Mouse (Mus musculus): ENCODE measurements at regions not wholly inside any gene's neighbourhood (a gene's known extent, or its start where the extent isn't known, plus 50 kb on each side); places are given as distances from the start of the nearest gene placed in this dataset.

DNA sequence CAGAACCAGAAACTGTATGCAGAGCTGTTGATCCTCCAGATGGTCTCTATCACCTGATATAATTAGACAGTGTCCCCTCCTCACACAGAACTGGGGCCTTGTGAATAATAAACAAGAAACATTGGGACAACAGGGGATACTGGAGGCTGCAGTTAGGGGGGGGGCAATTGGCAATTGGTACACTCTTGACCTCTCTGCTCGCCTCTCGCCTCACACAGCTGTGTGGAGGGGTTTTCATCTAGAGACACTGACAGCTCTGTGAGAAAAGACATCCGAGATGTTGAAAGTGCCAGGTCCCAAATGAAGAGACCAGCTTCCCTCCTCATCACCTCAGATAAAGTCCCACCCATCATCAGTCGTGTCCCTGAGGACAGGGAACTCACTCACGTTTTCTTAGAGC is 277.7 kb upstream of the Xylt1 start:
- DNase-seq (ENCODE audit: low spot score in 2 of 2): no peak

DNA sequence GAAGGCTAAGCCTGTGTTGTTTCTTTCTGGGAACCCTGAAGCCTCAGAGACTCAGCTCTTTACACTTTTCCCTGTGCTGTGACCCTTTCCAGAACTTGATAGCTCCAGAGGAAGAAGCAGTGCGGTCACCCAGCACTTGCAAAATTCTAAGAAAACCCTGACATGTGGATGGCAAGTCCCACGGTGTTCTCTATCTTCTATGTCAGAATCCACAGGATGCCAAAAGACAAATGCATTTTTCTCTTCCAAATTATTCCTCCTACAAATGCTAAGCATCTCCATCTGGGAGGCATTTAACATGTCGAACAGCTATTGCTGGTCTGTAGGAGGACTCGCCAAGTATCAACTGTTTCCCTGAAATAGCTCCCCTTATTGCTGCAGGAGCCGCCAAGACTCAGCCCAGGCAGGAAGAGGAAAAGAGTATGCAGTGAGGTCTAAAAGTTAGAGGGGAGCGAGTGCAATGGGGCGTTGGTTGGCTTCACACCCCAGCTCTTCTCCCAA is 274.0 kb upstream of the Xylt1 start:
- peak; percentile 35 to 87 for DNase-seq (ENCODE audit: low spot score in 2 of 2)

DNA sequence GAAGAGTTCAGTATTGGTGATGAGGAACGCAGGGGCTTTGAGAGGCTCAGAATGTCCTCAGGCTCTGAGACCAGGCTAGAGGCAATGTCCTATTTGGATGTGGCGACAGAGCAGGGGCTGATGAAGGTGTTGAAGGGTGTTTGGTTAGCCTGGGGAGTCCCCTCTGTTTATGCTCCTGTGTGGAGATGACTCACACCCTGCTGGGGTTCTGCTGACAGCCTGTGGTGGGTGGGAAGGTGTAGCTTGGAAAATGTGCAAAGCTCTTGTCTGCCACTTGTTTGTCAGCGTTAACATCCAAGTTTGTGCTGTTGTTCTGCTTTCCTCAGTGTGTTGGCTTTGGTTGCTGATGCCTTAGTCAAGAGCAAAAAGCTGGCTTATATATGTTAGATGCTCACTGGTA is 272.4 kb upstream of the Xylt1 start:
- peak in 1 of 2 experiments; percentile 87 for DNase-seq (ENCODE audit: low spot score in 2 of 2)

DNA sequence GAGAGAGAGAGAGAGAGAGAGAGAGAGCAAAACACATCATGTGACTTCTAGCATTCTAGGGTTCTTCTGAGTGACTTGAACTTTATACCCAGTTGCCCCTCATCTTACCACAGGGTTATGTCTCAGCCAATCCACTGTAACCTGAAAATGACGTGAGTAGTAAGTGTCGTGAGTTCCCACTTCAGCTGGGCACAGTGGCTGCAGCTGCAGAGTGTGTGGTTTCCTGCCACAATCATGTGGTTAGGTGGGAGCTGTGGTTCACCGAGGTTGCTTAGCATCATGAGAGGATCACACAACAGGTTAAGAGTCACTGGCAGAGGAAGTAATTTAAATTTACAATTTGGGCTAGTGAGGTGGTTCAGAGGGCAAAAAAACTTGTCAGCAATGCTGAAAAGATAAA is 253.1 kb upstream of the Xylt1 start:
- no peak for DNase-seq (ENCODE audit: low spot score in 2 of 2)

DNA sequence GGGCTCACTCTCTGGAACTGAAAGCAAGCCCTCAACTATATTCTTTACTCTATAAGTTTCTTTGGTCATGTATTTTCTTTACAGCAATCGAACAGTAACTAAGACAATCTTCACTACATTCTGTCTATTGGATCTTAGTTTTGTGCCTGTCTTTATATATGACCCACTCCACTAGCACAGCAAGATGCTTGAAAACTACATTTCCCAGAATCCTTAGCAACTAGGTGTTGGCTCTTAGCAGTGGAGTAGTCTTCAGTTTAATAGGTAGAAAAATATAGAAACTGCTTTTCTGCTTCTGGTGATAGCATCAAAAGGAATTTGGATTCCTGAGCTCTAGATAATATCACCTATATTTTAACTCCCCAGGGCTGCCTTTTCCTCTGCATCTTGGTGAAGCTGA is 245.9 kb upstream of the Xylt1 start:
- DNase-seq (ENCODE audit: low spot score in 2 of 2): no peak

DNA sequence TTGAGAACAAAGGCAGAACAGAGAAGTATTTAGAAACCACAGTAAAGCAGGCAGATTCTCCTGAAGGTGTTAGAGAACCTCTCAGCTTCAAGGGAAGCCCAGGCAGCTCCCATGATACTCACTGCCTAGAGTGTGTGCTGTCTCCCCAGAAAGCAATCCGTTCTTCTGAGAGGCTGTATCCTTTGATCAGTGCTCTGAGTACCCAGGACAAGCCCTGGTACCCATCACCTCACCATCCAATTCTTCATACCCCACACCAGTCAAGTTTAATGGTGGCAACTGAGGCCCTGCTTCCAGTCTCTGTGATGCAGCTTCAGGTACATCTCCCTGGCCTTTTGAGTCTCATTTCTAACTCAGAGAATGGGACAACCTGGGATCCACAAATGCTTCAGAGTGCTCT is 242.1 kb upstream of the Xylt1 start:
- DNase-seq (ENCODE audit: low spot score in 2 of 2): no peak

DNA sequence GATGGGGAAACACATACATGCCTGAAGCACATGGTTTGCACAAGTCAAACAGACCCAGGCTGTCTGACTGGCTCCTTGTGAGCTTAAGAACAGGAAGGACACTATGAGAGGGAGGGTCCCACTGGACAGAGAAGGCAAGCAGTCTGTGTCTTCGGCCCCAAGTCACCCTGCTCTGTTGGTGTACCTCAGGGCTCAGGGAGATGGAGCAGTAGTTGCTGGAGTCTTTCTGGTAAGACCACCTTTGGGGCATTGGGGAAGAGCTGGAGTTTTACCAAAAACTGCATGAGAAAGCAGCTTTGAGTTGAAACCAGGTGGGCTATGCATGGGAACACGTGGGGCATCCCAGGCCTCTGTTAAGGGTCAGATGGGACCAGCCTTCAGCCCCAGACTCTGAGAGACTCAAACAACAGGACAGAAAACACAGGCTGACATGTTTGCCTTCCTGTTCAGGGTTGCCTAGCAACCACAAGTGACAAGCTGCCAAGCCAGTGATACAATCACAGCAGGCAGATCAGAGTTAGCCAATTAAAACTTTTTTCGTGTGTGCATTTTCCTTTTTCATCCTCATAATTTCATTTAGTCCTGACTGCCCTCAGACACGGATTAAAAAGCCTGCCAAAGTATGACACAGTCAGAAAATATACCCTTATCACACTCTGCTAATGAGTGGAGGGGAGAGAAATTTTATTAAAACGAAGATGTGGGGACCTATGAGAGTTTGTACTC is 241.4 kb upstream of the Xylt1 start:
- DNase-seq (ENCODE audit: low spot score in 2 of 2): peak; percentile 18 to 61

DNA sequence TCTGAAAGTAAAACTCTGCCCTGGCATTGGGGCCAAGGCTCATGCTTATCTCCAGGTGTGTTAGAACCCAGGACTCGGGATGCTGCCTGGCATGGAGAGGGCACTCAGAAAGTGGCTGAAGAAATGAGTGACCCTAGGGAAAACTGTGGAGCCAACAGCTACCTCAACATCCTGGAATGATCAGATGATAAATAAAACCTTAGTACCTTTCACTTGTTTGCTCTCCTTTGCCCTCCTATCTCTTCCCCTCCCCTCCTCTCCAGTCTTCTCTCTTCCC is 240.9 kb upstream of the Xylt1 start:
- DNase-seq (ENCODE audit: low spot score in 2 of 2): no peak

DNA sequence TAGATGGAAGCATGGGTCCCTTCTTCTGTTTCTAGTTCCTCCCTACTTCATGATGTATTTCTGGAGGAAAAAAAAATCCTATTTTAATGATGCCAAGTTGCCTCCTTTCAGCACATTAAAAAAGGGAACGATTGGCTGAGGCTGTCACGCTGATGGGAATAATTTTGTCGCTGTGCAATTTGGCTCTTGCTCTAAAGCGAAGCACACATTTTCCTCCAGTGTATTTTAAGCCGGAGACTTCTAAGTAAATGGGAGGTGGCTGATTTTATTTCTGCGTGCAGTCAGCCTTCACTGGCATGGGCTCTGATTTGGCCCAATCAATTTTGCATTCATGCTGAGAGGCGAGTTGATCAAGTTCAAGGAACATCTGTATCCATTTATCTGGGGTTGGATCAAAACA is 234.0 kb upstream of the Xylt1 start:
- peak in 1 of 2 experiments; percentile 36 for DNase-seq (ENCODE audit: low spot score in 2 of 2)

DNA sequence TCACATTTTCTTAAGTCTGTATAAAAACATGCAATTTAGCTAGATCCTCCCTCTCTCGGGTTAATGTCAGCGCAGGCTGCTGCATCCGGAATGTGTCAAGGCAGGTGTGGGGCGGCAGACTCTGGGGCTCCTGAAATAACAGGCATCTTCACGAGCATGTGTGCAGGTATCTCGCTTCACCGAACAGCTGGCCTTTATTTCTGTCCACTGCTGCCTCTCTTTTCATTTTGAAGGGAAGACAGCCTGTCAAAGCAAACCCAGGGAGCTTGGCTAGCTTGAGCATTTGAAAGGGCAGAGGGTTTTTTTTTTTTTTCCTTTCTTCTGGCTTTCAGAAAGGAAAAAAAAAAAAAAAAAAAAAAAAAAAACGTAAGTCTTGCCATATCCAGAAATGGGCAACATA is 230.4 kb upstream of the Xylt1 start:
- no peak for DNase-seq (ENCODE audit: low spot score in 2 of 2)

DNA sequence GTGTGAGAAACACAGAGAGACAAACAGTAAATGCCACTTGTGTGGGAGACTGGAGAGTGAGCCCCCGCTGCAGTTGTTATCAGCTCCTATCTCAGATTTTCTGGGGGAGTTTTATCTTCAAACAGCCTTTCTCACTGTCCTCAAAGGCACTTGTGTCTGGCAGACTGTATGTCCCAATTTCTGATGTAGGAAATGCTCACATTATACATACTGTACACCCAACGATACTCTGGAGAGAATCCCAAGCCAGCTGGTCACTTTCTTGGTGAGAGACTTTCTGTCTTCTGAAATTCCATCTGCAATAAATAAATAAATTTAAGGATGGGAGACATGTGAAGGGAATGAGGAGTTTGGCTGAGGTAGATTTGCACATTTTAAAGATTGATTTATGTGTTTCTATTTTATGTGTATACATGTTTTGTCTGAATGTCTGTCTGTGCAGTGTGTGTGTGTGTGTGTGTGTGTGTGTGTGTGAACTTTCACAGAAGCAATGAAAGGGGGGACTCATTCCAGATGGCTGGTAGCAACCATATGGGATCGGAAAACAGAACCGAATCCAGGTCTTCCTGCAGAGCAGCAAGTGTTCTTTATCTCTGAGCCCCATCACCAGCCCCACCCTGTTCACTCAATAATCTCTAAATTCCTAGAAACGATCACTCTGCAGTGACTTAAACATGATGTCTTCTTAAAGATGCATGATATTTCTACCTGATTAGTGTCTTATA is 226.8 kb upstream of the Xylt1 start:
- peak in 1 of 2 experiments; percentile 13 for DNase-seq (ENCODE audit: low spot score in 2 of 2)

DNA sequence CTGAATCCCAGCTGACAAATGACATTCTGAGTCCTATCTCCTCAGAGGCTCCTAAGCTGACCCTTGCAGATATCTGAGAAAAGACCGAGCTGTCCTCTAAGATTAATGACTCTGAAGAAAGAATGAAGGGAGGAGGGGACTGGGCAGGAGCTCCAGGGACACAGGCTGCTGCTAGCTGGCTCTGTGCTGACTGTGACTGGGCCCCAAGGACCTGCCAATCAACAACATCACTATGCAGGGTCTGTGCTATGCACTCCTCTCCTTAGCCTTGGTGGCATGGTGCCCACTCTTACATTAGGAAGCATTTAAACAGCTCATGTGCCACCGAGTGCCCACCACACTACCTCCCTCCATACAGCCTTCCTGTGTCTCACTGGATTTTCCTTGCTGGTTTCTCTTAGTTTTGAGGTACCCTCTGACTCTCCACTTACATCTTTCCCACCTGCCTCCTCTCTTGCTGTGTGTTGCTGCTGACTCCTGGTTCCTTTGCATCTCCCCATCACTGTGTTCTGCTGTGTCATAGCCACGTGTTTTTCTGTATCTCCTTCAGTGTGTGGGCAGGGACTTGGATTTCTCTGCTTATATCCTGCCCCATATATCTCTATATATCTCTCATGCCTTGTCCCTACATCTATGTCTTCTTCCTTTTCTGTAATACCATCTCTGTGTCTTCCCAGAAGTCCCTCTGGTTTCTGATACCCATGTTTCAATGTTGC is 219.4 kb upstream of the Xylt1 start:
- no peak for DNase-seq (ENCODE audit: low spot score in 2 of 2)

DNA sequence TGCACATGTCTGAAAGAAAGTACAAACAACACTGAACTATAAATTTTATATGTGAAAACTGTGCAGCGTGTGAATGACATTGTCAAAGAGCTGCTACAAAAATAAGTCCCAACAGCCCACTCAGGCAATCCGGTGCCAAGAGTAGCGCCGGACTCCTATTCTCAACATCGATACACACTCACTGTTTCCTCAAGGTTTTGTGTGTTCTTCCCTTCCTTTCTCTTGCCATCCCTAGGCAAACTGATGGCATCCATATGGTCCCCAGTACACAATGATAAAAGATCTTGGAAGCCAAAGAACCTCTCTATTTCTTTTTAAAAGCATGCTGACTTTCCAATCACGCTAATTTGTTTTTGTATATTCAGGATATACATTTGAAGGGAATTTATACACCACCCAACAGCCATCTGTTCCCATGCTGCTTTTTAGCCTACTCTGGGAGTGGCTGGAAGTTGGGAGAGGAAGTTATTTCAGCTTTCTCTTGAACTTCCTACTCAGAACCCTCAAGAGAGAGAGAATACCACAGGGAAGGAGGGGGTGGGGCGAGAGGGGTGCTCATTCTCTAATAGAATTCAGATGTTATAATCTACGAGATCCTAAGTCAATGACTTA is 205.9 kb upstream of the Xylt1 start:
- peak; percentile 15 to 40 for DNase-seq (ENCODE audit: low spot score in 2 of 2)

DNA sequence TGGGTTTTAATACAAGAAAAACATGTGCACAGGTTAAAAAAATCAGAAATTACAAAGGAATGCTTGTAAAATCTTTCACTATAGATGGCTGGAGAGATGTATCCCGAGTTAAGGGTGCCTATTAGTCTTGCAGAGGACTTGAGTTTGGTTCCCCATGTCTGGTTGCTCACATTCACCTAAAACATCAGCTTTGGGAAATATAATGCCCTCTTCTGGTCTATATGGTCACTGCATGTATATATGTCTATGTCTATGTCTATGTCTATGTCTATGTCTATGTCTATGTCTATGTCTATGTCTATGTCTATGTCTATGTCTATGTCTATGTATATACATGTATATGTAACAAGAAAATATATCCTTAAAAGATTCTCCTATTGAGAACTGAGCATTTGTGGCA is 196.8 kb upstream of the Xylt1 start:
- no peak for DNase-seq (ENCODE audit: low spot score in 2 of 2)

DNA sequence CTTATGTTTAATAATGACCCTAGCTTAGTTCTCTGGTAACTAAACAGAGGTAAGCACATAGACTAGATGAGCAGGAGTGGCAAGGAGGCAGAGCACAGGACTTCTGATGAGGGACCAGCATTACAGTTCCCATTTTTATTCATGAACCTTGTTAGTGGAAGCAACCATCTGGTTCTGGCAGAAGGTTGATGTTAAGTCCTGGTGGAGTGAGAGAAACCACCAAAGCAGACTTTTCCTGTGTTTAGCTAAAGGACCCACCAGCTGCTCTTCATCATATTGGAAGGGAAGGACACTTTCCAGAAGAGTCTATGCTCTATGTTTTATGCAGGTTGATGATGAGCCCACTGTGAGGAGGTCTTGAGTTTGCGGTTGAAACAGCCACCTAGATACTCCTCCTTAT is 194.9 kb upstream of the Xylt1 start:
- DNase-seq (ENCODE audit: low spot score in 2 of 2): peak in 1 of 2 experiments; percentile 9

DNA sequence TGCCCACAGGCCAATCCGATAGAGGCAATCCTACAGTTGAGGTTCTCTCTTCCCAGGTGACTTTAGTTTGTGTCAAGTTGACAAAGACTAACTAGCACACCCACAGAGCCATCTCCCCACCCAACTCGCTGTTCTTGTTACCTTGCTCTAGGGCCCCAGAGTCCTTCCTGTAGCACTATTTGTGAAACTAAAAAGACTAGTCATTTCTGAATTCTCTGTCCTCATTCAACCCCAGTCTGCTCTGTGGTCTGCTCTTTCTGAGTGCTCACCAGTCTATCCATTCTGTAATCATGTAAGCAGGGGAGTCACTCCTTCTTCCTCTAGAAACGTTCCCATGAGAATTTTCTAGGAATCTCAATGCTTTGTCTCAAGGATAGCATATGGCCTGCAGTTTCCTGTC is 184.2 kb upstream of the Xylt1 start:
- no peak for DNase-seq (ENCODE audit: low spot score in 2 of 2)

DNA sequence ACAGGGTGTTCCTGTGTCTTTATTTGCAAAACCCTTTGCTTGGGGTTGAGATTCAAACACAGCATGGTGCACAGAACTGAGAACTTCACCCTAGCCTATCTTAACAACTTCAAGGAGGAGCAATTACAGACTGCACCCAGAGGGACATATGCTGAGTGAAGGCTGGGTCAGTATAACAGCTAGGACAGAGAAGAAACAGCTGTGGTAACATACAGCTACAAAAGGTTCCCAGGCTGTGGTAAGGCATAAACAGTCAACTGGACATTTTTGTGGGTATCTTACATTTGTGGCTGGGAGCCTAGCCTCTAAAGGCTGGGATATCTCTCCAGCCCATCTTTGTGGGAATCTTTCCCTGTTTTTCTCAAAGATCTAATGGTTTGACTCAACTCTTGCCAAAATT is 154.5 kb upstream of the Xylt1 start:
- no peak for DNase-seq (ENCODE audit: low spot score in 2 of 2)

DNA sequence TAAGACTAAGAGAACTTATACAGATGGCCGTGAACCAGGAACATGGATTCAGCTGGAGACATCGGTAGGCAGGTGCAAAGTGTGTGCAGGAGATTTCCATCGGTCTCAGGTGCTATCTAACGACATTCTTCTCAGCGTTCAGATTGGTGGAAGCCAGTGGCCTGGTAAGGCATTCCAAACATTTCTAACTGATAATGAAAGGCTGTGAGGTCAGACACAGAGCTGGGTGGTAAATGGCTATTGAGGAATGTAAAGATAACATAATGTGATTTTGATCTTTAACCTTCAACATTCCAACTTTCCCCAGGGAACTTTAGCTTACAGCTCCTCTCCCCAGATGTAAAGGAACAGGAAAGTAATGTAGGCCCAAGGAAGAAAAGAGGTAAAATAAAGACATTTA is 151.2 kb upstream of the Xylt1 start:
- no peak for DNase-seq (ENCODE audit: low spot score in 2 of 2)

DNA sequence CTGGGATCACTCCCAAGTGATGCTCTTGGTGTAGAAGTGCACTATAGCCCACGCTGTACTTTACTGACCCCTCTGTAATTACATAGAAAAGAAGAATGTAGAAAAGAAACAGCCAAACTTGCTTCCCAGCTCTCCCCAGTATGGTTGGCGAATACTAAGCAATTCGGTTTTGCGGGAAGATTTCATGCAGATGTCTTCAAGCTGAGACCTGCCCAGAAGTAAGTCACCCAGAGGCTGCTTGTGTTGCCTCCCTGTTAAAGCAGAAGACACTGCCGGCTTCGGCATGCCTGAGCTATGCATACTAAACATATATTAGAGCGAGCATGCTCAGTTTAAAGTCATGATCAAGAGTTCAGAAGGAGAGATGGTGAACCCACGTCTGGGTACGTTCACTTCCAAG is 124.0 kb upstream of the Xylt1 start:
- no peak for DNase-seq (ENCODE audit: low spot score in 2 of 2)

DNA sequence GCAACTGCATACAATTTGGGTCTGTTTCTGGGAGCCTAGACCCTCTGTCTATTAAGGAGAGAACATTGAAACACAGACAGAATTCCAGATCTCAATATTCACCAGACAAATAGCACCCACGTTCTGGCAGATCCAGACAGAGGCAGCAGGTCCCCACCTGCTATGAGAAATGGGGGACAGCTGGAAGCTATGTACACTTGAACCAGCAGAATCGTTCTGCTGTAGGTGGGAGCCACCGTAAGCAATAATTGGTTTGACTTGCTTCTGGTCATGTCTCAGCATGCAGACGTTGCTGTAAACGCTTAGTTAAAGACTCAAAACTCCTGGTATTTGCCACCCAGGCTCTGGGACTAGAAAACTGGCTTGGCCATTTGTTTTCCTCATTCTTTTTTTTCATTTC is 122.2 kb upstream of the Xylt1 start:
- no peak for DNase-seq (ENCODE audit: low spot score in 2 of 2)

DNA sequence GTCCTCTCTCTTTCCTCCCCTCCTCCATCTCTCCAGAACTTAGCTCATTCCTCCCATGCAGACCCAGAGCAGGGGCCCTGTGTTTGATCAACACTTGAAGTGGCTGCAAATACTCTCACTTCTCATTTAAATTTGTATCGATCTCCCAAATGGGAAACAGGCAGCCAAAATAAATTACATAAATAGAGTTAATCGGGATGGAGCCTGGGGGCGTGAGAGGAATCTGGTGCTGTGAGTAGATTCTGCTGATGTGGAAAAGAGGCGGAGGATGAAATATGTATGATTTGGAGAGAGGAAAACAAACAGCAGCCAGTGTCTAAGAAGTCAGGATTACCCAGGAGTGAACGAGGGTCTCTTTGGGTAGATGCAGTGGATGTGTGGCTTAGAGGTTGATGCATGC is 121.6 kb upstream of the Xylt1 start:
- peak in 1 of 2 experiments; percentile 31 for DNase-seq (ENCODE audit: low spot score in 2 of 2)

DNA sequence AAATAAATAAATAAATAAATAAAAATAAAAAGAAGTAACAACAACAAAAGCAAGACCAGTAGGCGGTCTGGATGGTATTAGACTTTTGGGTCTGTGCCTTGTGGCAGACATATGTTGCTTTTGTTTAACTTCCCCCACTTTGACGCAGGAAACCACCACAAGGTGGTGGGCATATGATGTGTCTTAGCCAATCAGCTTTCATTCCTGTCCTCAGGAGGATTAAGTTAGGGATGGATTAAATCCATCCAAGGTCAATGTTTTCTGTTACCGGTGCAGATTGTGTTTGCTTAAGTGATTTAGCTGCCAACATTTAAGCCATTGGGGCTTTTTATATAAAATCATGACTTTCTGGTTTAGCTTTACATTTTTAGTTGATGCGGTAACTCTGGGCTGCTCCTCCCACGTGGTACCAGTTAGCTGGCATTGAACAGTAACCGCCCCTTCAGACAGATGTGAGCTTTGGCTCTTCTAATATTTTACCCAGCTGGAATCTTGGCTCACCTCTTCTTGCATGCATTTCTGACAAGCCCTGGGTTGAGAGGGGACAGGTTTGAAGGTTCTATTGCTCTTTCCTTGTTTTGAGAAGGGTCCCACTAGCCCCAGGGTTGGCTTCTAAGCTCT is 121.0 kb upstream of the Xylt1 start:
- peak in 1 of 2 experiments; percentile 24 for DNase-seq (ENCODE audit: low spot score in 2 of 2)
